Mouse (Mus musculus): Measurements from ENCODE around the gene Rps3a1.
"Not testable (repeated sequence)": the region's sequence is repeated elsewhere in the genome, so short reads cannot be mapped to it uniquely, and the experiment has no call there.

Gene Rps3a1

GRCm38 (mm10) chr3:86114659-86115338 lies 27.7 kb downstream of the Rps3a1 start:
- no peak for DNase-seq

- DNase-seq = no peak
These were observed 29.7 kb downstream of the Rps3a1 start for GRCm38 (mm10) chr3:86112766-86113165.

- DNase-seq = no peak
These were observed 32.4 kb downstream of the Rps3a1 start for GRCm38 (mm10) chr3:86110077-86110476.

GRCm38 (mm10) chr3:86109099-86109498 lies 33.4 kb downstream of the Rps3a1 start:
- no peak for DNase-seq

- no peak for DNase-seq
These were observed 33.9 kb downstream of the Rps3a1 start for GRCm38 (mm10) chr3:86108576-86108975.

GRCm38 (mm10) chr3:86107637-86108539 lies 34.6 kb downstream of the Rps3a1 start:
- no peak for DNase-seq

GRCm38 (mm10) chr3:86106086-86106632 lies 36.3 kb downstream of the Rps3a1 start:
- DNase-seq = no peak

- DNase-seq = no peak
These were observed 37.6 kb downstream of the Rps3a1 start for GRCm38 (mm10) chr3:86104909-86105308.

- not testable (repeated sequence) for DNase-seq
These were observed 38.1 kb downstream of the Rps3a1 start for GRCm38 (mm10) chr3:86104433-86104832.

GRCm38 (mm10) chr3:86103449-86104291 lies 38.8 kb downstream of the Rps3a1 start:
- DNase-seq = no peak

GRCm38 (mm10) chr3:86101956-86102355 lies 40.5 kb downstream of the Rps3a1 start:
- no peak for DNase-seq

- no peak for DNase-seq
These were observed 48.6 kb downstream of the Rps3a1 start for GRCm38 (mm10) chr3:86093907-86094306.

GRCm38 (mm10) chr3:86093213-86093845 lies 49.2 kb downstream of the Rps3a1 start:
- DNase-seq = no peak

All from cerebellum, adult 11 months (tissue).